Mouse (Mus musculus) monocyte, adult 2 months (primary cell): Measurements from ENCODE around the gene Kcnh8.

ENCODE experiments used
- DNase-seq, 2 experiments: peaks; one replicate each; pipeline ENCODE4 v3.0.0; 2022; ENCODE audit warnings: low spot score in 2 of 2, low read depth in 1 of 2

Gene Kcnh8

DNA sequence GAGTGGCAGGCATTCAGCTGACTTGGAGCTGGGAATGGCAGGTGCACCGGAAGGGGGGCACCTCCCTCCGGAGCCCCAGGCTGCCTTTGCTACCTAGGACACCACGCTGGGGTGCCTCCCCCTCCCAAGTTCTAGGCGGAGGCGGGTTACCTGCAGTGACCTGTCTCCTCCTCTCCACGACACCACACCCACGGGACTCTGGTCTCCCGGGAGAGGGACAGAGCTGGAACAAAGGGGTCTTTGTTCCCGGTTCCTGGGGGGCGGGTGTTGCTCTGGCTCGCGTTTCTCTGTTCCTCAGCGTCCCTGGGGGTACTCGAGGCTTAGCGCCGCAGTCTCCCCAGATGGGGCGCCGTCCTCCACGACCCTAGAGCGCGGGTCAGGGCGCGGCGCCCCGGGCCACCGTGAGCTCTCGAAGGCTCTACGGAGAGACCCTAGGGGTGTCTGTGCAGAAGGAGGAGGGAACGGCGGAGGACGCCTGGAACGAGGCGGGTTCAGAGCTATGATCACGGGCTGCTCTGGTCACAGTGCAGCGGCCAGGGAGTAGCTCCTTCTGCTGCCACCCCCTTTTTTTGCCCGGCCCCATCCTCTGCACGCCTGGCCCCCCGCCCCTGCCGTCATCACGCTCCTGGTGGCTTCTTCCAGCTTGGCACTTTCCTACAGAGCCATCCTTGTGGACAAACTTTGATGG lies at the start of gene Kcnh8:
TSS of gene Kcnh8 (plus strand) at position 617 of the 688 bp plus-strand sequence.
- DNase-seq, result no peak

DNA sequence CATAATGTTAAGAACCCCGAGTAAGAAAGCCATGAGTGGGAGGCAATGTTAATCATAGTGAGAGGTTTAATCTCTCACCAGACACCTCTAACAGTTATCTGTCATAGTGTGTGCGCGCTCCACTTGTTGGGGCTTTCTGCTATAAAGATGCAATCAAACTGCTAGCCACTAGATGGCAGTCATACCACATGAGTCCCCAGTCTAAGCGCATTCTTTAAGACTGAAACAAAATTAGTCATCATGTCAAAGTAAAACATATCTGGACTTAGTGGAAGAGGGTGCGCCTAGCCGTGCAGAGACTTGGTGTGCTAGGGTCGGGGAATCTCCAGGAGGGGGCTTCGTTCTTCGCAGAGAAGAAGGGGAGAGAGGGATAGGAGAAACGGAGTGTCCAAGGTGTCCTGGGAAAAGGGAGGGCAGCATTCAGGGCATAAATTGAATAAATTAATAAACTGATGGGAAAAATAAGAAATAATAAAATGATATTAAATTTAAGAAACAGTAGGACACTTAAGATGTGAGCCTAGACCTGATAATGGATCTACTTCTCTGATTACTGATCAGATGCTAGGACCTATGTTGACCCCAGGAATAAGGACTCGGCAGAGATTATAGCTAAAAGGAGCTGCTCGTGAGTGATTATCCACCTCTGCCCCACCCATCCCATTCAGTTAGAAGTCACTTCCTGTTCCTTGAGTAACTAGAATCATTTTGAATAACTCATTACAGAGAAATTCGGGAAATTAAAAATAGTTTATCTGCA lies 42.4 kb upstream of the Kcnh8 start:
- DNase-seq, result no peak

DNA sequence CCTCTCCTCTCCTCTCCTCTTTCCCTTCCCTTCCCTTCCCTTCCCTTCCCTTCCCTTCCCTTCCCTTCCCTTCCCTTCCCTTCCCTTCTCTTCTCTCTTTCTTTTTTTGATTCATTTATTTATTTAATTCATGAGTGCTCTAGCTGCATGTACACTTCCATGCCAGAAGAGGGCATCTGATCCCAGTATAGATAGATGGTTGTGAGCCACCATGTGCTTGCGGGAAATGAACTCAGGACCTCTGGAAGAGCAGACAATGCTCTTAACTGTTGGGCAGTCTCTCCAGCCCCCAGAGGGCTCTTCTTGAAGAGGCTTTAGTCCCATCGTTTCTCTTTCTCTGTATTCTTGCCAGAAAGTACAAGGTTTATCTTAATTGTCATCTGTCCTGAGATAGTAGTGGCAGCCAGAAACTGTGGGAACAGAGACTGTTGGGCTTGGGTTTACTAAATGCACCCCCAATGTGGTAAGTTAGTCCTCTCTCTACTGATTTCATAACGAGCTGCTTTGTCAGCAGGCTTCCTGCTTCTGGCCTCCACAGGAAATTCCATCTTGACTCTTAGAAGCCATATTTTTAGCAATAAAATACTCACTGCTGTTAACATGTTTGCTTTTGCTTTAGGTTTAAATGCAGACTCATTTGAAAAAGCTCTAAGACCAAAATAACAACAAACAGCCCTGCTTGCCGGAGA lies 36.9 kb upstream of the Kcnh8 start:
- no peak for DNase-seq

DNA sequence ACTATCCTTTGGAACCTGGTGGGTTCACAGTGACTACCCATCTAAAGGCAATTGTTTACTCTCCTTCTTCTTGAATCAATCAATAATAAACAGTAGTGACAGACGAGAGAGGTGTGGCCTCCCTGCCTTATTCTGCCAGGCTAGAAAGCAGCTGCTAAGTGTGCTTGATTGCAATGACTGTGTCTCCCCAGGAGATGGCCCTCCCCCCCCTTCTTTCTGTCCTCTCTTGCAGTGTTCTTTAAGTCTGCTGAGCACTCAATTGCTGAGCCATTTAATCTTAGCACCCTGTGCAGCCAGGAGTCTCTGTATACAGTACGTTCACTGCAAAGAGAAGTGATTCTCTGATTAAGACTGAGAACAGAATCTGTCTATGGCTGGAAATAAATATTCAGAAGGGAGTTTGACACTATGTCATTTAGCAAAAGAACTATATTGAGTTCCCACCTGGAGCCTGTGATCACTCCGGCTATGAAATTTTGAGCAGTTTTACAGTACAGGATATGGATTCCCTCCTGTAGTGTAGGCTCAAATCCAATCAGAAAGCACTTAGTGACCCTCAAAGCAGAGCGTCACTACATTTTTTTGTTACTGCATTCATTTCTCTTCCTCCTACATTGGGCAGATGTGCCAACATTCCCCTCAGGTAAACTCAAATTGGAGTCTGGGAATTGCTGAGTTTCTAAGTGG lies 32.8 kb upstream of the Kcnh8 start:
- DNase-seq, result no peak

DNA sequence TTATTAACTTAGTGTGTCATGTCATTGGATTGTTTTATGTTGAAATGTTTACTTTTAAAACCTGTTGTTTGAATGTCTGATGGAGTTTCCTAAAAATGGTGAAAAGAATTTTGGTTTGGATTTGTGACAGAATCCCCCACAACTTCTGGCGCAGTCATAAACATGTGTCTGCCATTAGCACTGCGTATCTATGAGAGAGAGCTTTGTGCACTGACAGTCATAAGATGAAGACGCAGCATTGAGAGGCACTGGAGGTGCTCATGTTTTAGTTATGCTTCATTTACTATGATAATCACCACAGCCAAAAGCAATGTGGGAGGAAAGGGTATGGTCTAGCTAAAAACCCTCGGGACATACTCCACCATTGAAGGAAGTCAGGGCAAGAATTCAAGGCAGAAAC lies 30.3 kb upstream of the Kcnh8 start:
- DNase-seq, result no peak

DNA sequence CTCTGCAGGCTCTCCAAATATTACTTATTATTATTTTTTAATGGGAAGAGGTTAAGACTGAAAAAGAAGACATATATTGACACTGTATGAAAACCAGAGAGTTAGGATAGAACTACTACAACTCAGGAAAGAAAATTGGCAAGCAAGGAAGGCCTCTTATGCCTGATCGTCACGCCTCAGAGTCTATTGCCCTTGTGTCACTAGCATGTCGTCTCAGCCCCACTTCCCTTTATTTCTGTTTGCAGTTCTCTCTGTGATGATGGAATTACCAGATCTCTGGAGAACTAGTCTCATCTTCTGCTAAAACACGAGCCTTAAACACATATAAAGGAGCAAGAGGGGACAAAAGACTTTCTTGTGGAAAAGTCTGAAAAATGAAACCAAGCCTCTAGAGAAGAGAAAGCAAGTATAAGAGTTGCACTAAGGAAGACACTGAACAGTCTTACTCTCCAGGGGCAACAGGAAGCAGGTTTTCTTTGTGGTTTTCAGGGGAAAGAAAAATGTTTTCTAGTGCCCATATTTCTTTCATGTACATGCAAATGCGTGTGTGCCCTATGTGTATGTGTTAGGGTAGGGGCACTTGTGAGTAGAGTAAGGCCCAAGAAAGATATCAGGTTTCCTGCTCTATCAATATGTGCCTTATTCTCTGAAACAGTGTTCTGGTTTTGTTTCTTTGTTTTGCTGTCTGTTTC lies 10.9 kb upstream of the Kcnh8 start:
- DNase-seq, result no peak

DNA sequence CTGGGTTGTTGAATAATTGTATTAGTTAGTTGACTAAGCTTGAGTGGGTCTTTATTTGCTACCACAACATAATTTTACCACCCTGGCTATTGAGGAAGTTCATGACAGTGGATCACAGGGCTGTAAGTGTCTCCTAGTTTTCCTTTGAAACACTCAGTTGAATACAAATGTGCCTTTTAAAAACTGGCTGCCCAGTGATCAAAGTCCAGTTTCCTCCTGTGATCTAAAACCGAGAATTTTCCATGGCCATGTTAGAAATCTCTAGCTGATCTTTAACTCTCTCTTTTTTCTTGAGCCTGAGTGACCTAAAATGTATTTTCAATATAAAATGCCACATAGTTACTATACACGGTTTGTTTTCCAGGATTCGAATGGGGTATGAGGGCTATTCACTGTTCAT lies 3.4 kb upstream of the Kcnh8 start:
- no peak for DNase-seq

DNA sequence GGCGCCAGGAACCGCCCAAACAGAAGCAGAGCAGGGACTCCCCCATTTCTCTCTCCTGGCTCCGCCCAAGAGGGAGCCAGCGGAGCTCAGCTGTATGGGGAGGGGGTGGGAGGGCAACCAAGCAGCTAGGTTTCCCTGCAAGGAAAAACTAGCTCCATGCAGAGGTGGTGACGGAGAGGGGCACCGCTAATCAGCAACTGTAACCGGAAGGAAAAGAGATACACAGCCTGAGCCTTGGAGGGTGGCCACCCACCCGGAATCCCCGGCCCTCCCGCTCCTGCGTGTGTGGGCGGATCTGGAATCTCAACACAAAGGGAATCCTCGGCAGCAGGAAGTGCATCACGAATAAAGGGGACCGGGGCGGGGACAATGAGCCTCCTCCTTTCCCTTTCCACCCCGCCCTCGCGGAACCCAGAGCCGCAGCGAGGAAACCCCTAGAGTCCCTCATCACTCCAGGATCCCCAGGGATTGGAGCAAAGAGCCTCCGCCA lies 1.6 kb upstream of the Kcnh8 start:
- DNase-seq, result no peak

DNA sequence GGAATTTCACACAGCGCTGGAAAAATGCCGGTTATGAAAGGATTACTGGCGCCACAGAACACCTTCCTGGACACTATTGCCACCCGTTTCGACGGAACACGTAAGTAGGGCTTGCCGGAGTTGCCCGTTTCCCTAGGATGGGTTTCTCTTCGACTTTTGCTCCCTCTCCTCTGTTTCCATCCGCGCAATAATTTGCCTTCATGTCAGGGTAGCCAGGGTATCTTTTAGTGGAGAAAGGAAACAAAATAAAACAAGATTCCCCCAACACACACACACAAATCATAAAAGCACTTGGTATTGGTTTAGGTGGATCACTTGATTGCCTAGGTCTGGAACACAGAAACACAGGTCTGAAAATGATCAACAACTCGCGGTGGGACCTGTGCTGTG lies 267 bp downstream of the Kcnh8 start:
- no peak for DNase-seq

DNA sequence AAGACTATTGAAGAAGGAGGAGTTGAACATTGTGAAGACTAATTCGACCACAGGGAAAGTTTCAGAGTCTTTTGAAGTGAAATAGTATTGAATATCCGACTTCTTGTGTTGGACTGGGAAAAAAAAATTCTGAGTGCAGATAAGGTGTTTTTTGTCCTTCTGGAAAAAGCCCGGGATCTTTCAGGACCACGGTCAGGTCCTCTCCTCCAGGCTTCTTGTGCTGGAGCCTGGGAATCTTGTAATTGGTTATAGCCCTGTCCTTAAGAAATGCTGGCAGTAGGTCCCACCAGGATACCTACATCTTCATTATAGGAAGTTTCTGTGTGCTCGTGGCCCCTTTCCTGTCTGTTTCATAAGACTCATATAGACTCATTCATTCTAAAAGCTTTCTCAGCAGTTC lies 902 bp downstream of the Kcnh8 start:
- DNase-seq, result no peak

DNA sequence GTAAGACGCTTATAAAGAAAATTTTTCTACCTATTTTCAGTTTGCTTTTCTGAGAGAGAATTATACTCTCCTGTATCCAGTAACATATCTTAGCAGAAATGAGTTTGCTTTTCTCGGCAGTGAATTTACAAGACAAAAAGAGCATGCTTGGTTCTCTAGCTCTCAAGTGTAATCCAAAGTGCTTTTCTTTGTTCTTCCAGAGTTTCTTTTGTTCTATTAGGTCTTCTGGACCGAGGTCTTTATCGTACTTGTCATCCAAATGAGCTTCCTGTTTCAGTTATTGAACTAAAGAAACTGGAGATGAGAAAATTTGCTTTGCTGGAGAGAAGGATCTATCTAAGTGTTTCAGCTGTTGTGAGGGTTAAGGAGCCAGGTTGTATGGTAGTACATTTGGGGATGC lies 8.9 kb downstream of the Kcnh8 start:
- no peak for DNase-seq

DNA sequence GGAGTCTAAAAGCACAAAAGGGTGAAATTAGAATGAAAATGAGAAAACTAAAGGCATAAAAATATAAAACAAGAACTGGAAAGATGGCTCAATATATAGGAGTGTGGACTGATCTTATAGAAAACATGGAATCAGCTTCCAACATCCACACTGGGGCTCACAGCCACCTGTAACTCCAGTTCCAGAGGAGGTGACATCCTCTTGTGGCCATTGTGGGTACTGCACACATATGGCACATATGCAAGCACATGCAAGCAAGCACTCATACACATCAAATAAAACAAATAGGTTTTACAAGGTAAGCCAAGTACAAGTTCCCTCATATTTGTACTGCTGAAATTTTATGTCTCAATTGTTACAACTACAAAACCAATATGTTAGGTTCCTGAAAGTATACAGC lies 46.7 kb downstream of the Kcnh8 start:
- DNase-seq, result no peak

DNA sequence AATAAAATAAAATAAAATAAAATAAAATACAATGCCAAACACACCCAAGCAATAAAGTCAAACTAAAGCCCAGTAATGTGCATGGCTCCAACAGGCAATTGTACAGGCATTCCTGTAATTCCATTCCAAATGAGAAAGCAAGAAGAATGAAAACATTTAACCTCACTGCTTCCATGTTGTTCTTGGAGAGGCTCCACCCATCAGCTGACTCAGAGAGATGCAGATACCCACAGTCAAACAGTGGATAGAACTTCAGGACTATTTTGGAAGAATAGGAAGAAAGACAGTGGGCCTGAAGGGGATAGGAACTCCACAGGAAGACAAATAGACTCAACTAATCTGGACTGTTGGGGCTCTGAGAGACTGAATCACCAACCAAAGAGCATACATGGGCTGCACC lies 89.5 kb downstream of the Kcnh8 start:
- DNase-seq, result no peak

DNA sequence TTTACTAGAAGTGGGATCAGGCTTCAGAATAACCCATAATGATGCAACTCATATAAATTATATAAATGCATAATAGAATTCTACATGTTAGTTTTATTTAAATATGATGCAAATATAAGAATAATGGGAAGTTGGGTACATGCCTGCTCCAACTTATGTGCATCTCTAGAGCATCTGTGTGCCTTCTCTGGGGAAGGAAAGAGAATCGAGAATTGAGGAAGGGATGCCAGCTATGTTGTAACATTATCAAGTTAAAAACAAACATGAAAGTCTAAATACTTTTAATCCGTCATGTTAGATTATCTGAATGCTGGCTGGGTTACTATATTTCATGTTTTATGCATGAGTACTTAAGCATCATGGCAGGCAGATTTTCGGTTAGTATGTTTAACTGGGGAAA lies 99.4 kb downstream of the Kcnh8 start:
- no peak for DNase-seq

DNA sequence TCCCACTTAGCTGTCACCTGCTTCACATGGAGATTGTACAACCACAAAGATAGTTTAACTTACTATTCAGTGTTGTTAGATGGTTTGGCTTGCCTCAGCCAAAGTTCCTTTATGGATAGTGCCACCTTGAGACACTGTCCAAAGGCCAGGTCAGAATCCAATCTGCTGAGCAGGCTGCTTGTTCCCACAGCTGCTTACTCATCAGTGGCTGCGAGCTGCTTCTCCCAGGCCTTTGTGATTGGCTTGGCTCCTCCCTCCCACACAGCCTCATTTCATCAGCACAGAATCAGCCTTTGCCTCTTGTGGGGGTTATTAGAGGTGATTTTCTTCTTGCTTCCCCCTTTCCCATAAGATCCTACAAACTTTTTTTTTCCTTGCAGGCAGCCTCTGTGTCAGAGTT lies 109.8 kb downstream of the Kcnh8 start:
- no peak for DNase-seq

DNA sequence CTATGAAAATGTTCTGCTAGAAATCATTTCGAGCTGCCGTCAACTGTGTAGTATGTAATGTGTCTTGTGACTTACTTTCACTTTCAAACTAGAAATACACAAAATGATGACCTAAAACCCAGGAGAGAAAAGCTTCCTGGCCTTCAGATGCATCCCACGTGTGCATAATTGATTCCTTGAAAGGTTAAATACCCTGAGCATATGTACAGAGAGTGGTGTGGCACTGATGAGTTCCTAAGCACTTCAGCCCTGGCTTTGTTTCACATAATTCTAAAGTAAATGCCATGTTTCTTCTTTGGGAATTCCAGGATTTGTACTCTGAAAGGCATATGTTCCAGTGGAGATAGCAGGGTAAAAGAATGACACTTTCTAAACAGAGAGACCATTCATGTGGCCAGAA lies 119.7 kb downstream of the Kcnh8 start:
- DNase-seq, result no peak

DNA sequence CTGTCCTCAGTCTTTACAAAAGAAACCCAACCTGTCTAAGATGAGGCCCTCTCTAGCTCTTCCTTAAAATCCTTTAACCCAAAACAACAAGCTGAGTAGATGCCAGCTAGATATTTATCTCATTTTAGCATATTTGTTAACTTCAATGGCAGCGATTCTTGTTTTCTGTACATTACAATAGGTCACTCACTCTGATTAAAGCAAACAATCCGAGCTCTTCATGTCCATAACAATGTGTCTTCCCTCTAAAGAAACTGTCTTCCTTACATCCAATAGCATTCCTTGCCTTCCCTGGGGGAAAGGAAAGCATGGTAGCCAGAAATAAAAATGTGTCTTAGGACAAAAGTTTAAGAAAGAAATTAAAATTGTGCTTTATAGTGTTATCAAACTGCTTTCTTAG lies 126.3 kb downstream of the Kcnh8 start:
- DNase-seq, result no peak

DNA sequence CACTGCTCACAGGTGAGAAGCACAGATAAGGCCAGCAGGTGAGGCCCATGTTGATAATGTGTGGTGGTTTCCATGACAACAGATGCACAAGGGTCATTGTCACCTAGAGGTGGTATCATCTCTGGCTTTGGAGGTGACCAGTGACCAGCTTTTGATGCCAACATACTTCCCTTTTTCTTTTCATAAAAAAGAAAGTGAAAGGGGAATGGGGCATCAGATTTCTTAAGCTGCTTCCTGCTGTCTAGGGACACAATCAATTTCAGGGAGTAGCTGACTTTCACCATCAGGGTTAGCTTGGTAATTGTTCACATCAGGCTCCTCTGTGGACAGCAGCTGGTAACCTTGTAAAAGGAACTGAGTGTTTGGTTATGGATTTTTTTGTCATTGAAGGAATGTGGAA lies 135.9 kb downstream of the Kcnh8 start:
- DNase-seq, result no peak

DNA sequence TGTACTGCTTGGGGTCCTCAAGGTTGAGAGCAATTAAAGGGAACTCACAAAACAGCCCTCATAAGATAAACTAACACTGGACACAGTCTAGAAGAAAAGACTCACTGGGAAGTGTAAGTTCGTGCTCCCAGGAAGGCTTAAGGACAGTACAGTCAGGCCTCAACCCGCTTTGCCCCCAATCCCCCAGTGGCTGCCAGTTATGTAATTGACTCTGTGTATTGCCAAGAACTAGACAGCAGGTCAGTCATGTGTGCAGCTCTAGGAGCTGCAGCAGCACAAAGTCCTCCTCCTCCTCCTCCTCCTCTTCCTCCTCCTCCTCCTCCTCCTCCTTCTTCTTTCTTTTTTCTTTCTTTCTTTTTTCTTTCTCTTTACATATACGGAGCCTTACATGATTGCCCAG lies 185.6 kb downstream of the Kcnh8 start:
- DNase-seq, result no peak

DNA sequence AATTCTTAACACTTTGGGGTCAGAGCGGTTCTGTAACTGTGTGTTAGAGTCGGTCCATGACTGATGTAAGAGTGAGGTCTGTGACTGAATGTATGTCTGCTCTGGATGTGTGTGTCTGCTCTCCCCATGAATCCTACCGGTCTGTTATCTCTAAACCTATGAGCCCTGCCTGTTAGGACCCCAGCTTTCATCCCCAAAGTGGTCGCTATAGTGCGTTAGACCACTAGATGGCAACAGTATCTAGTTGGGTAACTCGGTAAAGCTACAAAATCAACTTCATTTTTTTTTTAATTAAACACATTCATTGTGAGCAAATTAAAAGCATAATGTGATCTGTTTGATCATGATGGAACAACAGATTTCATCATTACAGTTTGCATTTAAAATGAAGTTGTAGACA lies 202.0 kb downstream of the Kcnh8 start:
- DNase-seq, result no peak

DNA sequence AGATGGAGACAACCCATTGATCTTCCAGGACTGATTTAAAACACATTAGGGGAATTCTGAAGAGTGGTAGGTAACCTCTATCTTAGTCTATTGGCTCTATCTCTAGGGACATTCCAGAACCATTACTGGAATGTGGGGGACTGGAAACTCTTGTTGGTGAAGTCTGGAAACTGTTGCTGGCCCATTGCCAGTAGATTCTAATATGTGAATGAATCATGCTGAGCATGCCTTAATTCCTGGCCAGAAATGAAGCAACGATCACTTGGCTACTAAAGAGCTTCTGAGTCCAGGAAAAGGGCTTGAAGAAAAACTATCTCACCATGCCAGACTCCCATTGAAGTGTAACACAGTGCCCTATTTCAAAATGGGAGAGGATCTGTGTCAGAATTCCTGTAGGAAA lies 208.3 kb downstream of the Kcnh8 start:
- DNase-seq, result no peak
